Mouse (Mus musculus) right cerebral cortex, adult 18-20 months (tissue): ENCODE results near the gene Alkbh5.
"Not testable (repeated sequence)": the region's sequence is repeated elsewhere in the genome, so short reads cannot be mapped to it uniquely, and the experiment has no call there.

Experiments used
- DNase-seq: peaks from one replicate; pipeline ENCODE4 v3.0.0; 2022; ENCODE audit warnings: mixed read lengths

Gene Alkbh5

DNA sequence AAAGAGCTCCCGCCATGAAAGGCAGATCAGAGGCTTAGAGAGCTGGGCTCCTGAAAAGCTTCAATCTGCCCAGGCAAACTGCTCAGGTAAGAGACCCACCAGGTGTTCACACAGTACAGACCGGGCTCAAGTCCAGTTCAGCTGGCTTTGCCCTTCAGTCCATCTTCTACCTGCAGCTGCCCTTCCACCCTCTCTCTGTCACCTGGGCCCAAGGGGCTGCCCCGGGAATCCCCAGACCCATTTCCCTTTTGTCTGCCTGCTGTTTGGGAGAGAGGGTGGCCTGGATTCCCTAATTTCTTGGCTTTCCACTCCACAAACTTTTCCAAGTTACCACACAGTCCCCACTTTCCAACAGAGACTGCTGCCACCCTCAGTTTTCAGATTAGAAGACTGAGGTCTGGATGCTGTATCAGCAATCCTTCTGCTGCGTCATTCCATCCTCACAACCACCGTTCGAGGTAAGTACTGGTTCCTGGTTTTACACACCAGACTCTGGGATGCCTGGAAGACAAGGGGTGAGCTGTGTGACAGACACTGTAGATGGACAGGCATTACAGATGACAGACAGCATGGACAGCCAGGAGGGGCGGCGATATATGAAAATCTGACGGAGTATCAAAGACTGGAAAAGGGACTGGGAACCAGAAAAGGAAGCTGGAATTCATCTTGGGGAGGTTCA lies at the start of gene Alkbh5:
Gene Alkbh5 (plus strand): TSS at position 202 of the 679 bp plus-strand sequence.
- peak; percentile 26 for DNase-seq

GRCm38 (mm10) chr11:60492726-60493125 lies 43.5 kb upstream of the Alkbh5 start:
- no peak for DNase-seq

DNA sequence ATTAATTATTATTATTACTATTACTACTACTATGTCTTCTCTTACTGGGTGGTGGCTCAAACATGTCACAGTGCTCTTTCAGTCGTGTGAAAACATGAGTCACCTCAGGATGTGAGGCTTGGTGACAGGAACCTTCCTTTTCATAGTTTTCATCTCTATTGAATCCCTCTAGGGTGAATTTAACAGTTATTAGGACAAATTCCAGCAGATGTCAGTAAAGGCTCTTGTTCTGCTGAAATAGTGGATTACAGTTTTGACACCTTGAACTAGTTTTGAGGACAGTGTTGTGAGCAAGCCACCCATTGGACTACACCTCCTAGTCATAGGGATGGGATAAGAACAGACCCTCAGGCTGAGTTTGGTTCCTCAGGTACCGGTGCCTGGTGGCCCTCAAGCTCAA lies 40.5 kb upstream of the Alkbh5 start:
- DNase-seq = no peak

DNA sequence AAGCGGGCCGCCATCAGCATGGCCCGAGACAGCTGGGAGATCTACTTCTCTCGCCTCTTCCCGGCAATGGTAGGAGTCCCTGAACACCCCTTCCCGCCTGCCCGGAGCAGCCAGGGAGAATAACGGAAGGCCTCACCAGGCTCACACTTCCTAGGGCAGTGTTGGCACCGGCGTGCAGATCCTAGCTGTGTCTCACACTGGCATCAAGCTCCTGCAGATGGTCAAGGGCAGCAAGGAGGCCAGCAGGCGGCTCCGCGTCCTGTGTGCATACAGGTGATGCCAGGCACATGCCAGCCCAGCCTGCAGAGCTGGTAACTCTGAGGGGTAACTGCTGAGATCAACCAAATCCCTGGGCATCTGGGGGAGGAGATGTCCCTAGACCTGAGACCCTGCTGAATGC lies 28.9 kb upstream of the Alkbh5 start:
- no peak for DNase-seq

DNA sequence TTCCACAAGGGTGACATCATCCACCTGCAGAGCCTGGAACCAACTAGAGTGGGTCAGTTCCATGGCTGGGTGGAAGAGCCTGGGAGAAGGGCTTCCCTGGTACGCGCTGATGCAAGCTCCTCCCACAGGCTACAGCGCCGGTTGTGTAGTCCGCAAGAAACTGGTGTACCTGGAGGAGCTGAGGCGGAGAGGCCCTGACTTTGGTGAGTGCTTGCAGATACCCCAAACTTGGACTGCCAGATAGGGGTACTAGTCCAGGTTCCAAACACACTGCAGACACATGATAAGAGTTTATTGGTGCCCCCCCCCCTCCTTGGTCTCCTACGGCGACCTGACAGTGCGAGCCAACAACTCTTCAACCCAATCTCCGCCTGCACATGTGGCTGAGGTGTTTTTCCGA lies 27.2 kb upstream of the Alkbh5 start:
- no peak for DNase-seq

DNA sequence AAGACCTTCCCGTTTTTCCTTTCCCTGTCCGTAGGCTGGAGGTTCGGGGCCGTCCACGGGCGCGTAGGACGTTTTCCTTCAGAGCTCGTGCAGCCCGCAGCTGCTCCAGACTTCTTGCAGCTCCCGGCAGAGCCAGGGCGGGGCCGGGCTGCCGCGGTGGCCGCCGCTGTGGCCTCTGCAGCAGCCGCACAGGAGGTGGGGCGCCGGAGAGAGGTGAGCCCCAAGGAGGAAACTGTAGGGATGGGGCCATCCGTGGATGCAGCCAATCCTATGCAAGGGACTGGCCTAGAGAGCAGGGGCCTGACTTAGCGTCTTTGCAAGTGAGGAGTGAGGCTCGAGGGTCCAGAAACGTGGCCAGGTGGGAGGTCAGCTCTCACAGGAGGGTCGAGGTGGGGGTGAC lies 26.7 kb upstream of the Alkbh5 start:
- no peak for DNase-seq

DNA sequence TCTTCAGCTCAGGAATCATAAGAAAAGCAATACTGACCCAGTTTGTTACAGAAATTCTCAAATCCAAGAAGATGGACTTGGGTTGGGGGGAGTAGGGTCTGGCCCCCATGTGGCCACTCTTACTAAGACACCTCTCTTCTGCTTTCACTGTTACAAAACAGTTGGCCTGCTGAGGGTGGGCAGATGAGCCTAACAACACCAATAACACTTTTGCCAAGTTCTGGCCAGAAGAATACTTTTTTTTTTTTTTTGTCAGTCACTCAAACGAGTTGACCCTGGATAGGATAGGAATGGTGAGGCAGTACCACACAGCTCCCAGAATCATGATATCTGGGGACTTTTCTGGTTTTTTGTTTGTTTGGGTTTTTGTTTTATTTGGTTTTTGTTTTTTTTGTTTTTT lies 24.3 kb upstream of the Alkbh5 start:
- DNase-seq = no peak

DNA sequence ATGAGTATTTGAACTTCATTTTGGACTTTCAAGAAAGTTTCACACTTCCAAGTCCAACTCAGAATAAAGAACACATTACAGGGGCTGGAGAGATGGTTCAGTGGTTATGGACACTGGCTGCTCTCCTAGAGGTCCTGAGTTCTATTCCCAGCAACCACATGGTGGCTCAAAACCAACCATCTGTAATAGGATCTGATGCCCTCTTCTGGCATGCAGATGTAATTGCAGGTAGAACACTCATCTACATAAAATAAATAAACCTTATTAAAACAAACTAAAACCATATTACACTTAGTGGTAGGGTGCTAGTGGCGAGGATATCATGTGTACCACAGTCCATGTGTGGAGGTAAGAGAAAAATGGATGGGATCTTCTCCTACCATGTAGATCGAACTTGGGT lies 23.7 kb upstream of the Alkbh5 start:
- DNase-seq = no peak

DNA sequence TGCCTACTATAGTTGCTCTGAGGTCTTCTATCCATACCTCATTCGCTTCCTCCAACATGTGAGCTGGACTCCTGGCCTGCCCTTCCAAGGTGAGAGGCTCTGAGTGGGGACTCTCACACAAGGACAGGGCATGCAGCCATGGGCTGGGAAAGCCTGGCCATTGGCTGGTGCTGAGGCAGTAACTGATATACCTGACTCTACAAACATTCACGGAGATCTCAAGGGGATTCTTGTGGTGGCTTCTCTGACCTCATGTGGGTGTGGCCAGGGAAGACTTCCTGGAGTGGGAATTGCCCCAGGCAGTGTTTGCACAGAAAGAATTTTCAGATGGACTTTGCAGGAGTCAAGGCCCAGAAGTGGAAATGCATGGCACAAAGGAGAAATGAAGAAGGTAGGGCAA lies 21.2 kb upstream of the Alkbh5 start:
- no peak for DNase-seq

GRCm38 (mm10) chr11:60518305-60518704 lies 17.9 kb upstream of the Alkbh5 start:
- no peak for DNase-seq

DNA sequence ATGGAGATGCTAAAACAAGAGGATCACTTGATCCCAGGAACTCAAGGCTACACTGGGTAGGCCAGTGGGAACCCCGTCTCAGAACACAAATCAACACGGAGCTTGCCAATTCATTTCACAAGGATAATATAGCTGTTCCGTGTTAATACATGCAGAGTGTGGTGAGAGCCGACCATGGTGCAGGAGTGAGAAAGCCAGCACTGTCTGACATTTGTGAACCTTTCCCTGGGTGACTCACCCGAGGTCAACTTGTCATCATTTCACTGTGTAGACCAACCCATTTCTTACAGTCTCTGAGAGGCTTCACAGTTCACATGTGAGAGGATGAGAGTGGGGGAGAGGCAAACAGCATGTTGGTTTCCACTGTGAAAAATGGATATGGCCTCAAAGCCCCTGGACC lies 14.2 kb upstream of the Alkbh5 start:
- DNase-seq = no peak

DNA sequence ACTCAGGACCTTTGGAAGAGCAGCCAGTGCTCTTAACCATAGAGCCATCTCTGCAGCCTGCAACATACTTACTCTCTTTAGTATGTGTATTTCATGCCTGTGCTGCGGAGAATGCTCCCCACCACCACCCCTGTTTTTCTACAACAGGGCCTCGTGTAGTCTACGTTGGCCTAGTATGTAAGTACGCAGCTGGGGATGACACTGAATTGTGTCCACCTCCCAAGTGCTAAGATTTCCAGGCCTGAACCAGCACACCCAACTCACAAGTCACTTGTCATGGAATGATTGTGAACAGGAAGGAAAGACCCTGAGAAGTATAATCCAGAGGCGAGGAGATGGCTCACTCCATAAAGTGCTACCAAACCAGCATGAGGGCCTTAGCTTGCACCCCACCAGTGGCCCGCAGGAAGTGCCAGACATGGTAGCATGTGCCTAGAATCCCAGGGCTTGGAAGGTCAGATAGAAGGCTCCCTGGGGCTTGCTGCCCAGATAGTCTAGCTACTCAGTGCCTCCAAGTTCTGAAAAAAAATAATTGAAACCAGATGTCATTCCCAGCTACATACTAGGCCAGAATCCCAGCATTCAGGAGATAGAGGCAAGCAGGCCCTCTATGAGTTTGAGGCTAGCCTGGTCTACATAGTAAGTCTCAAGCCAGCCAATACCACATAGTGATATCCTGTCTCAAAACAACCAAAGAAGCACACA lies 13.4 kb upstream of the Alkbh5 start:
- no peak for DNase-seq

- DNase-seq = no peak
Observed at GRCm38 (mm10) chr11:60526461-60526860, 9.7 kb upstream of the Alkbh5 start.

DNA sequence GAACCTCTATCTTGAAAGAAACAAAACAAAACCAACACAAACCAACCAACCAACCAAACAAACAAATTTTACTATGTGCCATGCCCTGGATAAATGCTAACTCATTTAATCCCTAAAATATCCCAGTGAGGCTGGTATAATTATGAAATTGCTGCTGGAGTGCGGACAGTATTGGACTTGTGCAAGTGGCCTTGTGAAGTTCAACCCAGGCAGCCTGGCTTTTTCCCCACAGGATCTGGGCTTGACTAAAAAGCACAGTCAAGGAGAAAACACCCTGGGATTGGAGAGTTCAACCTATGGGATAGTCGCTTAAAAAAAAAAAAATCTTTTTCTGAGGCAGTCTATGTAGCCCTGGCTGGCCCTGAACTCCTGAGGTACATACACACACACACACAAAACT lies 505 bp upstream of the Alkbh5 start:
- DNase-seq = no peak

DNA sequence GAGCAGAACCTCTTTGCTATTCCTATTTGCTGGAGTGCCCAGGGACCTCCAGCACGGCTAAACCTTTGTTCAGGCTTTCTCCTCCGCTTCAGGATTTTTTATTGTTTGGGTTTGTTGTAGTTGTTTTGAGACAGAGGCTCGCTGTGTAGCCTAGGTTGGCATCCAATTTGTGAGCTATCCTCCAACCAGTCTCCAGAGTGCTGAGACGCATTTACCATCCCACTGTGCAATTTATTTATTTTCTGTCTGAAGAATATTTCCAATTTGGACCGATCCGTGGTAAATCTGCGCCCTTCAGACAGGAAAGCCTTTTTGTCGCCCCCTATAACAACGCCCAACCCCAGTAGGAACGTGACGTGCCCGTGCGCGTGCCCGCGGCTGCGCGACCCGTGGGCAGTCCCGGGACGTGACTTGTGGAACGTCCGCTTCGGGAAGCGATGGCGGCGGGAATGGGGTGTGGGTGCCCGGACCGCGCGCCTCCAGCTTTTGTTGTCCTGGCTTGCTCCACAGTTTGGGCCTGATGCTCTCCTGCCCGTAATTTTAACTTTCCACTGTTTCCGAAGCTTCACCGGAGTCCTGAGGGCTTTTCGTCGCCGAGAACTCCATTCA lies 782 bp downstream of the Alkbh5 start:
- peak; percentile 92 for DNase-seq

GRCm38 (mm10) chr11:60537468-60538347 lies 1.5 kb downstream of the Alkbh5 start:
- DNase-seq = peak; percentile 97

- DNase-seq = peak; percentile 28
Observed at GRCm38 (mm10) chr11:60538371-60539281, 2.4 kb downstream of the Alkbh5 start.

- no peak for DNase-seq
Observed at GRCm38 (mm10) chr11:60539540-60539939, 3.4 kb downstream of the Alkbh5 start.

GRCm38 (mm10) chr11:60540002-60540610 lies 3.9 kb downstream of the Alkbh5 start:
- peak; percentile 46 for DNase-seq

DNA sequence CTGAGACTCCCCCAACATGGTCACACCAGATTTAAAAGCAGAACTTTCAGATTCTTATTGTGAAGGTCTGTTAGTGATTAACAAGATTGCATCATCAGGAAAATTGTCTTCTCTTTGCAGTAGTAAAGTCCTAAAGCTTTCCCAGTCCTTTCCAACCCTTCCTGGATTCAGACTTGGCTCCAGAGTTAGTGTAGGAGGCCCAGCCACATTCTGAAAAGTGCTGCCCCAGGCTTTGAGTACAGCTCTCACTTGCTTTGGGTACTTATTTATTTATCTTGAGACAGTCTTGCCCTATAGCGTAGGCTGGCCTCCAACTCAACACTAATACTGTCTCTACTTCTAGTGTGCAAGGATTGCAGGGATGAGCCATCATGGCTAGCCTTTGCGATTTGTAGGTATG lies 4.6 kb downstream of the Alkbh5 start:
- DNase-seq = no peak

DNA sequence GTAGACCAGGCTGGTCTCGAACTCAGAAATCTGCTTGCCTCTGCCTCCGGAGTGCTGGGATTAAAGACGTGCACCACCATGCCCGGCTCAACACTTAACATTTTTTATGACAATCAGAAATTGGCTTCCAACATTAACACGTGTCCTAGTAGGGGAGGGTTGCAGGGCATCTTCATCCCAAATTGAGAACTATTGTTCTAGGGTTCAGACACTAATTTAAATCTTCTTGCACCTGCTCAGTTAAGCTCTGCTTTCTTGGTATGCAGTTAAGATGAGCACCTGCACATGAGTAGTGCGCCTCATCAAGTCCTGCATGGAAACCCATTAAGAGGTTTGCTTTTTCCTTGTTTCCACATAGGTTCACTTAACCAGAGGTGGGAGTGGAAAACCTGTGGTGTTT lies 5.7 kb downstream of the Alkbh5 start:
- DNase-seq = no peak

DNA sequence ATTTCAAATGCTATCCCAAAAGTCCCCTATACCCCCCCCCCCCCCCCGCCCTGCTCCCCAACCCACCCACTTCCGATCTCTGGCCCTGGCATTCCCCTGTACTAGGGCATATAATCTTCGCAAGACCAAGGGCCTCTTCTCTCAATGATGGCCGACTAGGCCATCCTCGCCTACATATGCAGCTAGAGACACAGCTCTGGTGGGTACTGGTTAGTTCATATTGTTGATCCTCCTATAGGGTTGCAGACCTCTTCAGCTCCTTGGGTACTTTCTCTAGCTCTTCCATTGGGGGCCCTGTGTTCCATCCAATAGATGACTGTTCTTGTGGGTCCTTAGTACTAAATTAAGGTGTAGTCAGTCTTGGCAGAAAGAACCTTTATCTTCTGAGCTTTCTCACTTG lies 7.0 kb downstream of the Alkbh5 start:
- DNase-seq = not testable (repeated sequence)
